Mouse (Mus musculus) spleen, adult 2 months (tissue): ENCODE results near the gene Prom1.

Experiments used
- CTCF ChIP-seq: fragments of 200-500 bp; IDR thresholded peaks from 2 replicates; pipeline ENCODE4 v1.5.1; 2011; ENCODE audit warnings: mild to moderate bottlenecking, inconsistent platforms; ENCODE audit not compliant: insufficient read depth, insufficient read length, insufficient replicate concordance; ENCODE audit errors: extremely low read depth
- POLR2A ChIP-seq: fragments of 200-500 bp; IDR thresholded peaks from 2 replicates; pipeline ENCODE4 v1.6.1; 2011; ENCODE audit warnings: low read depth, low read length, inconsistent platforms

- TF ChIP-seq CTCF (no peak), POLR2A (no peak)
These were observed 153.0 kb downstream of the Prom1 start for GRCm38 (mm10) chr5:43948748-43949275.
